In the genomic region with DNA sequence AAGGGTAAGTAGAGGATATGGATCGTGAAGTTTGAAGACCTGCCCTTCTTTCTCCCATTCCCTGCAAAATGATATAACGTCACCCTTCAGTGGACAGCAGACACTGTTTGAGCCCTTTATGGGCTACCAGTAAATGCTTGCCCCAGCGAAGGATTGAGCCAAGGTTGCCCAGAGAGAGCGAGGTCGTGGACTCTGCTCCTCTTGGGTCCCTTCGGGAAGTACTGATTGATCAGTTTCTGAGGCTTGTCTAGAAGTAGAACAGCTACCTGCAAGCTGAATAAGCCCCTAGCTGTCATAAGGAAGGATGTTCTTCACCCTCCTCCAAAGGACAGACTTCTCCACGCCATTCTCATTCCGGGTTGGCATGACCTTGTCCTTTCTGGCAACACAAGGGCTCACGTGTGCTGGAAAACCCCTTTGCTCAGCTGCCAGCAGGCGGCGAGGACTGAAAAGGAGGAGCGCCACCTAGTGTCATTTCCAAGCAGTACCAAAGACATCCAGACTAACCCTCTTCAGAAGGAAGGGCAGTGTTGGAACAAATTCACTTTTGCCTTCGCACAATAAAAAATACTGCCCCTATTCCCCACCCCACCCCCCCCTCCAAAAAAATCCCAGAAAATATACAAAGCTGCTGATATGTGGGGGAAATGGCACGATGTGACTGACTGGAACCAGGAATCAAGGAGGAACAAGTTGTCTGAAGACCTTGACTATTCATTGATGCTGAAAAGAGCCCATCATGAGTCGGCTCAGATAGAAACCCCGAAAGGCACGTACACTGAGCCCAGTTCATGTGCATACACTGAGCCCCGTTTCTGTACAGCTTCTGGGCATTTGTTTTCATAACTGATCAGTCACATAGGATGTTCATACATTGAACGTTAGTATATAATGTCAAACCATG, we compare ENCODE assay signal across 8 mouse cellular contexts.
DNase-seq lines count a peak whose midpoint lies in the region; ATAC-seq and TF ChIP-seq lines count a peak whose summit lies in the region.

No protein-coding gene starts in this region.

- no peaks in the 10 kb centered on the region for H3K27me3 ChIP-seq in Patski
- no peaks in the 10 kb centered on the region for H3K27me3 ChIP-seq in hindbrain, embryonic 16.5 days (replicated peaks; ENCODE audit: control insufficient read depth, insufficient read depth, low read length)
- no peaks in the 10 kb centered on the region for H3K27me3 ChIP-seq in megakaryocyte, embryonic 14.5 days (replicated peaks)

- no peak overlapping the region for H3K9ac ChIP-seq in hindbrain, embryonic 16.5 days (ENCODE audit: low read depth, low read length)

- in situ Hi-C loops in Patski (cut with MboI; ENCODE audit: low pct_unique_long_range_greater_than_20kb) = loop anchor here (5.0 to 25.0 kb wide), 3 partner anchors 275 to 660 kb away; a partner anchor contains a TSS

- no peaks in the 10 kb centered on the region for H3K36me3 ChIP-seq in hindbrain, embryonic 16.5 days (ENCODE audit: control insufficient read depth, insufficient read depth, low read length)
- H3K36me3 ChIP-seq in megakaryocyte, embryonic 14.5 days (replicated peaks; ENCODE audit: low read length) = no peaks in the 10 kb centered on the region

- WGBS in hindbrain, embryonic 16.5 days = 47% methylated on average over 19 of the region's 19 CpGs

- peak; percentile 89 for ATAC-seq in Patski
- peak; percentile 94 for ATAC-seq in hindbrain, embryonic 16.5 days

- peak overlapping the region; percentile 13 for H3K4me2 ChIP-seq in hindbrain, embryonic 16.5 days (ENCODE audit: low read length)

- TF ChIP-seq CTCF in Patski (IDR thresholded peaks at IDR 0.05) = peak; percentile 98
- TF ChIP-seq CTCF in gastrocnemius, adult 2 months (IDR thresholded peaks at IDR 0.05) = peak; percentile 97

- POLR2A ChIA-PET in Patski (lab: Charles Lee) = interaction anchor here (1.0 to 1.2 kb wide), 3 partner anchors 11 to 279 kb away, joined by 3 to 4 read pairs (median 3); no protein-coding TSS in a partner anchor

- H3K27ac ChIP-seq in gastrocnemius, adult 2 months = peak overlapping the region; percentile 62
- no peak overlapping the region for H3K27ac ChIP-seq in hindbrain, embryonic 16.5 days (ENCODE audit: low read depth, low read length)

- peak overlapping the region; percentile 54 for H3K4me3 ChIP-seq in gastrocnemius, adult 2 months
- no peak overlapping the region for H3K4me3 ChIP-seq in hindbrain, embryonic 16.5 days (ENCODE audit: low read length)
- peak overlapping the region; percentile 53 for H3K4me3 ChIP-seq in megakaryocyte, embryonic 14.5 days (replicated peaks)

- intact Hi-C loops in gastrocnemius, adult 2 months (cut with DNase I) = loop anchor here (1.0 to 5.0 kb wide), 3 partner anchors 150 to 458 kb away; no protein-coding TSS in a partner anchor

- H3K9me3 ChIP-seq in hindbrain, embryonic 16.5 days (ENCODE audit: control insufficient read depth, low read length) = no peaks in the 10 kb centered on the region
- no peaks in the 10 kb centered on the region for H3K9me3 ChIP-seq in megakaryocyte, embryonic 14.5 days

- H3K4me1 ChIP-seq in hindbrain, embryonic 16.5 days (ENCODE audit: control insufficient read depth, insufficient read depth, low read depth, low read length) = no peaks in the 10 kb centered on the region
- H3K4me1 ChIP-seq in megakaryocyte, embryonic 14.5 days = peaks cover 4% of the 10 kb centered on the region

- CTCF ChIA-PET in Patski (lab: Charles Lee) = interaction anchor here (0.6 to 3.4 kb wide), 20 partner anchors 10 to 1198 kb away, joined by 3 to 20 read pairs (median 3); a partner anchor contains a TSS

- peak; percentile 70 for DNase-seq in Patski (ENCODE audit: low read depth, low spot score)
- peak; percentile 90 to 92 for DNase-seq in cerebellum, postnatal 14 days
- peak; percentile 79 for DNase-seq in gastrocnemius, adult 2 months
- DNase-seq in left cerebral cortex, adult 11 months (ENCODE audit: low spot score) = peak; percentile 41
- DNase-seq in right cerebral cortex, postnatal 10 days (ENCODE audit: low spot score in 2 of 2) = peak; percentile 85 to 88
- peak; percentile 62 for DNase-seq in urinary bladder, postnatal 25 days (ENCODE audit: low spot score)

Comparison
In these comparisons a context has a peak if more than half of its experiments do, and no peak if none do; other contexts are left out.
1. DNase-seq: peak in every context shown above with its lines; median percentile 91 in cerebellum, postnatal 14 days; 86 in right cerebral cortex, postnatal 10 days; 79 in gastrocnemius, adult 2 months; 70 in Patski; 62 in urinary bladder, postnatal 25 days; 41 in left cerebral cortex, adult 11 months.